Mouse (Mus musculus) brain, embryonic 14.5 days (tissue): Measurements from ENCODE around the gene Lsm12. TPM values are rescaled to one million over a fixed set of nuclear protein-coding genes. Genes with fewer than 3 reads are reported as not detected.

Source experiments
- DNase-seq: peaks from one replicate; pipeline ENCODE4 v3.0.0-alpha.2; 2011; ENCODE audit warnings: low read depth
- CTCF ChIP-seq: fragments of 200-500 bp; IDR thresholded peaks from 2 replicates; pipeline ENCODE4 v1.5.1; 2012; ENCODE audit warnings: inconsistent platforms, mild to moderate bottlenecking, moderate library complexity, borderline replicate concordance; ENCODE audit not compliant: insufficient read depth, insufficient read length; ENCODE audit errors: extremely low read depth
- POLR2A ChIP-seq: fragments of 200-500 bp; IDR thresholded peaks from 2 replicates; pipeline ENCODE4 v1.6.1; 2012; ENCODE audit warnings: mild to moderate bottlenecking, inconsistent platforms, borderline replicate concordance; ENCODE audit not compliant: poor library complexity, insufficient read depth, insufficient read length, severe bottlenecking; ENCODE audit errors: extremely low read depth
- polyA plus RNA-seq: library from polyadenylated mRNA; depleted of rRNA; stranded (reverse); fragments of >200 nt; gene quantifications from 2 replicates; pipeline ENCODE4 v1.2.3, GENCODE M21; 2012

The Lsm12 gene
- polyA plus RNA-seq, 1 experiment, result 47.6 TPM

GRCm38 (mm10) chr11:102156786-102157089 lies 28.4 kb downstream of the Lsm12 start:
- TF ChIP-seq CTCF, result no peak
- no peak for TF ChIP-seq POLR2A
- DNase-seq, result no peak

- peak; percentile 28; the same call in 1 of the 2 replicates for TF ChIP-seq CTCF
- TF ChIP-seq POLR2A, result peak; percentile 18; the same call in 1 of the 2 replicates
- peak; percentile 98 for DNase-seq
Measured at GRCm38 (mm10) chr11:102156039-102156785, 28.9 kb downstream of the Lsm12 start, which contains the start of gene Tmem101. Gene Tmem101, minus strand, starts transcription at chr11:102156404.

GRCm38 (mm10) chr11:102147213-102147989 lies 37.7 kb downstream of the Lsm12 start:
- TF ChIP-seq POLR2A (no peak), CTCF (peak; percentile 7; the same call in 1 of the 2 replicates)
- DNase-seq, result no peak

DNA sequence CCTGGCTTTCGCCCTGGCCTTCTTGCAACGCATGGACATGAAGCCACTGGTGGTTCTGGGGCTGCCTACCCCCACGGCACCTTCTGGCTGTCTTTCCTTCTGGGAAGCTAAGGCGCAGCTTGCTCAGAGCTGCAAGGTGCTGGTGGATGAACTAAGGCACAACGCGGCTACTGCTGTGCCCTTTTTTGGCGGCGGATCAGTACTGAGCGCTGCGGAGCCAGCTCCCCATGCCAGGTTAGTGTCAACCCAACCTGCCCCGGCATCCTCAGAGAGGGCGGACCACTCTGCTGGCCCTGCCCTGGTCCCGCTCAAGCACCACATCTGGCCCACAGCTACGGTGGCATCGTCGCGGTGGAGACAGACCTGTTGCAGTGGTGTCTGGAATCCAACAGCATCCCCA lies 38.6 kb downstream of the Lsm12 start:
- no peak for DNase-seq
- TF ChIP-seq POLR2A, result no peak
- no peak for TF ChIP-seq CTCF

DNA sequence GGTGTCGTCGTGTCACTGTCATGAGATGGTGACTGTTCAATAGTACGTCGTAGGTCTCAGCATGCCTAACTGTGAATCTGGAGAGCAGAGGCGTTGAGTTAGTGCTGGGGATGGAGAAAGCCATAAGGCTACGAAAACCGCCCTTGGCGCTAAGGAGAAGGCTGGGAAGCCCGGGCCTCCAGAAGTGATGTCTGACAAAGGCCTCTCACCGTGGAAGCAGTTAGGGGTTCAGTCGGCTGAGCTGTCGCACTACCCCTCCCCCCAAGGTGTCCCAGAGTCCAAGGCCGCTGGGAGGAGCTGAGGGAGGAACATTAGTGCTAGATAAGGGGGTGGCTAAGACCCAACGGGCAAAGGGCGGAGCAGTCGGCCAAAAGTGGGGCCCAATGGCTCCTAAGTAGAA lies 39.1 kb downstream of the Lsm12 start:
- DNase-seq, result no peak
- TF ChIP-seq CTCF, result no peak
- TF ChIP-seq POLR2A, result no peak

- TF ChIP-seq POLR2A (no peak), CTCF (no peak)
- no peak for DNase-seq
Measured at GRCm38 (mm10) chr11:102145471-102146001, 39.6 kb downstream of the Lsm12 start, which contains the start of gene Nags. Gene Nags, plus strand, starts transcription at chr11:102145513.

- no peak for DNase-seq
- TF ChIP-seq POLR2A (no peak), CTCF (no peak)
Measured at GRCm38 (mm10) chr11:102144957-102145470, 40.1 kb downstream of the Lsm12 start.

DNA sequence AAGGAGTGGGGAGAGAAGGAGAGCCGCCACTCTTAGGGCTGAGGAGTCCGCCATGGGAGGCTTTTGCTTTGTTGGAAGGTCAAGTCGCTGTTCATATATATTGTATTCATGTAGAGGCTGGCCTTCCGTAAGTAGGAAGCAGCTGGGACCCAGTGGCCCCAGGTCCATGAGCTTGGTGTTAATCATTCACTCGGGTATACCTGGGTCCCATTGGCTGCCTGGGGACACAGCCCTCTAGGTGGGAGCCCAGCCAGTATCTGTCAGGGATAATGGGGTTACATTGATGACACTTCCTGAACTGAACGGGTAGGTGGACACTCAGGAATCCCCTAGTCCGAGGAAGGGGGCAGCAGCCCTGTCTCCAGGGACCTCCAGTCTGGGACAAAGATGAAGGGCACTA lies 42.7 kb downstream of the Lsm12 start:
- DNase-seq, result no peak
- TF ChIP-seq POLR2A (no peak), CTCF (no peak)

GRCm38 (mm10) chr11:102140508-102140907 lies 44.6 kb downstream of the Lsm12 start:
- DNase-seq, result peak; percentile 72
- peak; percentile 70; the same call in 1 of the 2 replicates for TF ChIP-seq CTCF
- no peak for TF ChIP-seq POLR2A

- peak; percentile 86 for DNase-seq
- no peak for TF ChIP-seq POLR2A
- peak; percentile 94 for TF ChIP-seq CTCF
Measured at GRCm38 (mm10) chr11:102138447-102138740, 46.7 kb downstream of the Lsm12 start.

GRCm38 (mm10) chr11:102137625-102138446 lies 47.3 kb downstream of the Lsm12 start:
- TF ChIP-seq POLR2A, result no peak
- no peak for TF ChIP-seq CTCF

DNA sequence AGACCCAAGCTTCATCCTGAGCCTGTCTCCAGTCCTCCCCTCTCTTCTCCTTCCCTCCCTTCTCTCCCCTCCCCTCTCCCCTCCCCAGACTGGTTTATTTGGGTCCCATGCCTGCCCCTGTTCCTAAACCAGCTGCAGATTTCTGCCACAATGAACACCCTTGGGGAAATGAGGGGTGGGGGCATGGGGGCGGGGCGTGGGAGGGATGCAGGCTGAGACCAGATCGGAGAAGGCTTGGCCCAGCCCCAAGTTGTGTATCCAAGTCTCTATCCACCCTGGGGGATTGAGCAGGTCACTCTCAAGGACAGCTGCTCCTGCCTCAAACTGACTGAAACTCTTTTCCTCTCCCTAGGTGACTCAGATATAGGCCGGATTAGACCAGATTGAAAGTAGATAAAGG lies 50.6 kb downstream of the Lsm12 start:
- DNase-seq, result peak; percentile 55
- no peak for TF ChIP-seq POLR2A
- no peak for TF ChIP-seq CTCF

More at GRCm38 (mm10) chr11:102137625-102138446, 47.3 kb downstream of the Lsm12 start:
- no peak for DNase-seq
